Mouse (Mus musculus) layer of hippocampus, postnatal 36 days (tissue): Measurements from ENCODE around the gene Slc39a11. TPM values are rescaled to one million over a fixed set of nuclear protein-coding genes. Genes with fewer than 3 reads are reported as not detected.

Experiments used
- DNase-seq, 2 experiments: peaks; one replicate each; pipeline ENCODE4 v3.0.0; 2022
- total RNA-seq, 2 experiments: library from RNA; stranded (reverse); gene quantifications; 2 replicates each; pipeline ENCODE4 v1.2.3; 2021

Slc39a11 gene
- total RNA-seq, 2 experiments from 2014 or later = 19.8 to 20.8 TPM

DNA sequence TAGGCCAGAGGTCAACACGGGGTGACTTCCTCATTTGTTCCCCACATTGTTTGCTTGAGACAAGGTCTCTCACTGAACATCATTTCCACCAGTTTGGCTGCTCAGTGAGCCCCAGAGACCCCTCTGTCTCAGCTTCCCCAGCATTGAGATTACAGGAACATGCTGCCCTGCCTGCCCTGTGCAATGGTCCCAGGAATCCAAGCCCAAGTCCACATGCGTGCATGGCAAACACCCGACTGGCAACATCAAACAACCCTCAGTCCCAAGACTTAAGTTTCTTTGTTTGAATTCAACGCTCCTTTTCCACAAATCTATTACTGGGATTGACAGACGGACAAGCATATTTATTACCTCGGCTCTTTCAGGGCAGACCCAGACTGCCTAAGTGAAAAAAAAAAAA, 110.8 kb downstream of the Slc39a11 start:
- DNase-seq = no peak

DNA sequence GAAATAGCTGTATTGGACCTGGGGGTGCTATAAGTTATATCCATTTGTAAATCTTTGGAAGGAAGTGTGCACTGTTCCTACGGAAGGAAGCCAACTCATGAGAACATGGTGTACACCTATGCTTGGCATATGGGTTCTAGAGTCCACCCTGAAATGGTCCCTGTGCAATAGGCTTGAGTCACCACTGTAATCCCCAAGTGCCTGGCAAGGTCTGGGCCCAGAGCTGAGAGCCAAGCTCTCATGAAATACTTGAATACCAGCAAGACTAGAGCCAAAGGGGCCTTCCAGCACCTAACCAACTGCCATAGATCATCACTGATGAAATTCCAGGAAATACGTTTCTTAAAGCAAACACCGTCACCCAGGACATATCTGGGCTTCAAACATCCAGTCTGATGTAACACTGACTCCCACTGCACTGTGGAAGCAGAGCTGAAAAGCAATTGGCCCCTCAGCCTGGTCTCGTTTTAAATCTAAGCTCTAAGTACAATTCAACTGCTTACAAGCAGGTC, 111.4 kb downstream of the Slc39a11 start:
- DNase-seq = no peak

DNA sequence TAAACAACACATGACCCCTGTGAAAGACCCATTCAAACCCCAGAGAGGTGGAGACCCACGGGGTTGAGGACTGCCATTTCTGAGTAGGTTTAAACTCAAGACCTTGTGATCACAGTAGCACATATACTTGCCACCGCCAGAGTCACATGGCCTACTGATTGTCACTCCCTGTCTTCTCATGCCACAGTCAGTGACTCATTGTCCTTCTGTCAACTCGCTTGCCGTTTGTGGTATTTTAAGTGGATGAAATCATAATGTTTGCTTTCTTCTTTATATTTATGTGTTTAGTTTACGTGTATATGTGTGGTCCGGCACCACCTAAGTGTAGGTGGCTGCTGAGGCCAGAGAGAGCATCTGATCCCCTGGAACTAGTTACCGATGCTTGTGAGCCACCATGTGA, 112.2 kb downstream of the Slc39a11 start:
- no peak for DNase-seq

DNA sequence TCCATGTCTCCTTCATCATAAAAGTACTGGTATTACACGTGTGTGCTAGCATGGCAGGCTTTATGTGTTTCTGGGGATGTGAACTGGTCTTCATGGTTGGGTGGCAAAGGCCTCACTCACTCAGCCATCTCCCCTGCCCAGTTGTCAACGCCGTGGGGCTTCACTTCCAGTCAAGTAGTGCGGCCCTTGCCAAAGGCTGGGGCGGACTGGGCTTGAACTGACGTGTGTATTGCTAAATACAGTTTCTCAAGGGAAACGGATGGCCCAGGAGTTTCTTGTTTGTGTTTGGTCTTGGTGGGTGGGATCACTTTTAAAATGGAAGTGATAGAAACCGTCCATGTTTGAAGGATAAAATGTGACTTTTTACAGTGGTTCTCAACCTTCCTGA, 112.7 kb downstream of the Slc39a11 start:
- no peak for DNase-seq

DNA sequence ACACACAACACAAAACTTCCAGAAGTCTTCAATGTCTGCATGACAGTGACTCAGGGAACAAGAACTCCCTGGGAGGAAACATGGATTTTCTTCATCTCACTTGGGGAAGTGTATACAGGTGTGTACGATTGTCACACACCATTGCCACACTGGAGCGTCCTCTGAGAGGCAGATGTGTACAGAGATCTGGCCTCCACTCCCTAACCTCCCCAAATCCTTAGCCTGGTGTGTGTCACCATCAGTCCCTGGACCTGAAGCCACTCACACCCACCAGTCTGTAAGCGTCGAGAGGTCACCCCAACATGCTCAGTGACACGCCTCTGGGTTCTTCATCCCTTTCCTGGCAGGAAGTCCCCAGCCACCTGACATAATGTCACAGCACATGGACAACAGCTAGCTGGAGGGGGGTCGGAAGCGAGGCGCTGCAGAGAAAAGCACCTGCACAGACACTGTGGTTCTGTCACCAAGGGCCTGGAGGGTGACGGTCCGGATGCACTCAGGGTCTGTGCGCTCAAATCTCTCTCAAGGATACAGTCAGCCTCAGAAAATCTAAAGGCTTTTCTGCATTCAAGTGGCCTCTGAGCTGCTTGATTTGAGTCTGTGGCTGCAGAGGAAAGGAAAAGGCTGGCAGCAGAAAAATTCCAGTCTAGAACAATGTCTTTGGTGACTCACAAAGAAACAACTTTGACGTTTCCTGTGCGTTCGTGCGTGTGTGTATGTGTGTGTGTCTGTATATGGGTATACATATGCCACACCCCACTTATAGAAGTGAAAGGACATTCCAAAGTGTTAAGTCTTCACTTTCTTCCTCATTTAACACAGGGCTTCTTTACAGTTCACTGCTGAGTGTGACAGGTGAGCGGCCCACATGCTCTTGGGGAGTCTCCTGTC, 113.3 kb downstream of the Slc39a11 start:
- no peak for DNase-seq

DNA sequence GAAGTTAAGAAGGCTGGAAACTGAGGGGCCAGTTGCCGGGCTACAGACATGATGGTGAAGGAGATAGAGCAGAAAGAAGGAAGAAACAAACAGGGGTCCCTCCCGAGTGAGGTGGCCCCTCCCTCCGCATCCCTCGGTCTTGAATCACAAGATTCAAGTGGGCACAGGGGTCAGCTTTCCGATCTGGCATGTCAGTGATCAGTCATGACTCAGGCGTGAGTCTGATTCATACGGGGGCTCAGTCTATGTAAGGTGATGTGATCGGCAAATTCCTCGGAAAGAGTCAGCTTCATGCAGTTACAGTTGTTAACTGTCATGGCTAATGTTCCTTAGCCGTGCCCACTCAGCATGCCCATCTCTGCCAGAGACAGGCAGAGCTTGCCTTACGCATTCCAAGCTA, 115.5 kb downstream of the Slc39a11 start:
- no peak for DNase-seq

DNA sequence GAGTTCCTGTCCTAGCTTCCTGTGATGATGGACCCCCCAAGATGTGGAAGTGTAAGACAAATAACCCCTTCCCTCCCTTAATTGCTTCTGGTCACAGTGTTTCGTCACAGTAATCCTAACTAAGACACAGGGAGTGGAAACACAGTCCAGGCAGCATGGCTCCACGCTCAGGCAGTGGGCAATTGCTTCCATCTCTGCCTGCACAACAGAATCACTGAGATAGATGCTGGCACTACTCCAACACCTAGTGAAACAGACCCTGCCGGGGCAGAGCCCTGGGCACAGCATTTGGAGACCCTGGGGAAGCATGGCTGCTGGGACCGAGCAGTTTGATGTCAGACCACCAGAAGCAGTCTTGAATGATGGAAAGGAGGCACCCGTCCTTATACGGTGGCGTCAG, 115.9 kb downstream of the Slc39a11 start:
- DNase-seq = no peak

DNA sequence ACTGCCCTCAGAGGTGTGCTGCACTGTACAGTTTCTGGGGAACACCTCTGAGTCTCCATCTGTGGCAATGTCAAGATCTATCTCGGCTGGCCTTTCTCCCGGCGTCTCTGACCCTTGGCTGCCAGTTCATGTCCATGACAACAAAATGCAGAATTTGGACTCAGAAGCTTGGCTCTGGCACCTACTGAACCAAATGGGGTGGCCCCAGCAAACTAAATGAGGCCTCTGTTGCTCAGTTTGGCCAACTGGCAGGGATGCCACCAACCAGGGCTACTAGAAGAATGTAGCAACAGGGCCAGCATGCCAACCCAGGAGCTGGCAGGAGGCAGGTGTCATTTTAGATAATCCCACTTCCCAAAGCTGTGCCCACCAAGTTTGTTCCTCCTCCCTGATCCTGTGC, 121.5 kb downstream of the Slc39a11 start:
- DNase-seq = no peak

DNA sequence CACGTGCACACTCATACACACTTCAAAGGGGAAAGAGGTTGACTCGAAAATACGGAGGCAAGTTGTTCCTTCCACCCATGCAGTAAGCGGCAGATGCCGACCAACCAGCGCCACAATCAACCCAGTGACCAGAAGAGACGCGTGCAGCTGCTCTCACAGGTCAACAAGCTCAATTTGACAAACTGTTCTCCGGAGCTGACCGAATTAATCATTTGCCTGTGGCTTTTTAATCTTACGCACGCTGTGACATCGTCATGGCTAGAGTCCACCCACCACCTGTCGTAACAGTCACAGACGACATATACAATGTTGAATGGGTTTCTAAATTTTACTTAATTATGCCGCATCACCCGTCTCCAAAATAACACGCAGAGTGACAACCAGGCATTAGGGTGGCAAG, 124.1 kb downstream of the Slc39a11 start:
- DNase-seq = no peak

DNA sequence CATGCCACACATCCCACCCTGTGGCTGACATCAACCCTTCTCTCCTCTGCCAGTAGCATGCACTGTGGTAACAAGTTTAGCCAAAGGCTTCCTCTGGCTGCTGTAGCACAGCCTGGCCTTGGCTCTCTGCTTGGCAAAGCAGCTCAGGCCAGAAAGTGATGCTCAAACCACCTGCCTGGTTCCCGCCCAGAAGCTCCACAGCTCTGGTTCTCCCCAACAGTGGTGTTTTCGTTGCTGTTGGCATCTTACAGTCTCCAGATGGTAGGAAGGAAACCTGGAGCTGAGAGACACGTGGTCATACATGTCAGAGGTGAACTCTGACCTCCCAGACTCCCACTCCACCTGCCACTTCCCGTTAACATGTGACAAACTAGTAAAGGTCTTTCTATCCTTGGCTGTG, 127.2 kb downstream of the Slc39a11 start:
- no peak for DNase-seq

DNA sequence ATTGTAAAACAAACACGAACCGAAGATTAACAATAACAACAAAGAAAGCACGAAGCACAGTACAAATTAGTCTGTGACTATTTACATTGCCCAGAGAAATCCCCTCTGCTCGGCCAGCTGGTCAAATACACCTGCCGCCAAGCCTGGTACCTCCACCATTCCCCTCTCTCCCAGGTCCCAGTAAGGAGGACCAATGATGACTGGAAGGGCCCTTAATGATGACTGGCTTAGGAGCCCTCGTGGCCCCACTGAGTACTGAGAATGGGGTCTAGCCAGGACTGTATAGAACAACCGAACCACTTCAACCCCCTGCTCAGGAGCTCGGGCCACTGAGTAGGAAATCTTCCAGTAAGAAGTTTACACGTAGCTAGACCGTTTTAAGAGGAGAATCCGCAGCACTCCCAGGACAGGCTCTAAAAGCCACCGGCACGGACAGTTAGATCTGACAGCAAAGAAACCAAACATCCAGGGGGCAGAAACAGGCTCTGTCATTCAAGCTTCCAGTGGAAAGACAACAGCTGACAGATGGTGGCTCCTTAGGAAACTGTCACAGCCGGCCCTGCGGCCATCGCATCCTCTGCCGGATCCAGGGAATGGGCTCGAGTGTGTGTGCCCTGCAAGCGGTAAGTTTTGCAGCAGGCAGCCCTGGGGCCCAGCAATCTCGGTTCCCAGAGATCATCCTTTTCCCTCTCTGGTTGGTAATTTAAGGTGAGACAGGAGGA, 128.2 kb downstream of the Slc39a11 start:
- no peak for DNase-seq

DNA sequence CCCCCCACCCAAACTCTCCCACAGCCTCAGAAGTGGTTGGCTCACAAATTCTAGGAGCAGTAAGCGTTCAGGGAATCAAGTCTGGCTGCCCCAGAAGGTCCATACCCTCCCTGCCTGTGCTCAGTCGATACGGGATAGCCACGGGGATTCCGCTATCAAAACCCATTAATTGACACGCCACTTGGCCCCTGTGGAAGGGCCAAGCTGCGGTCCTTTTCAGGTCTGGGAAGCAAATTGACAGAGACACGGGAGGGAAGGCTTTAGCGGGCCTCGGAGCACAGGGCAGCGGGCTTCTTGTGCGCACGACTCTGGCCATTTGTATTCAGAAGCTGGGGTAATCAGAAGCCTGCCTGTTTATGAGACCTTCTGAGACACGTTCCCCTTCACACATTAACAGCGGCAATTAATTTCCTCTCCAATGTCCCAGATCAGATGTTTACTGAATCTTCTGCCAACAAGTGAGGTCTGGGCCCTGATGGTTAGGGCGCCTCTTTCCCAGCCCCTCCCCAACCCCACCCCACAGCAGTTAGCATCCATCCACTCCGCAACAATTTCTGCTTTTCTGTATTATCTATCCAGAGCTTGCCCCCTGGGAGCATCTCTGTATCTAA, 128.9 kb downstream of the Slc39a11 start:
- DNase-seq = no peak

DNA sequence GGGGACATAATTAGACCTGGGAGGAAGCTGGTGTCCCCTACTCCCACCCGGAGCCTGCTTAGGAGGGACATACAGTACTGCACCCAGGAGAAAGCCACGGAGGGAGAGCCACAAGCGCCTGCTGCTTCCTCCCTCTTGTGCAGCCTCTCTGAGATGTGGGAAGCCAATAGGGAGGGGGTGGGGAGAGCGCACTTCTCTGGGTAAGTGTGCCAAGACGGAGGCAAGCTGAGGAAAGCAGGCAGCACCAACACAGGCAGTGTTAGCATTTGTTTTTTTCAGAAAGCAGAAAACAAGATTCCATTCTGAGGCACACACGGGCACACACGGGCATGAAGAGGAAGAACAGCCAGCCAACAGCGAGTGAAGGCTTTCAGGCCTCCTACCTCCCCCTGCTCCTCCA, 129.5 kb downstream of the Slc39a11 start:
- DNase-seq = peak in 1 of 2 experiments; percentile 23

DNA sequence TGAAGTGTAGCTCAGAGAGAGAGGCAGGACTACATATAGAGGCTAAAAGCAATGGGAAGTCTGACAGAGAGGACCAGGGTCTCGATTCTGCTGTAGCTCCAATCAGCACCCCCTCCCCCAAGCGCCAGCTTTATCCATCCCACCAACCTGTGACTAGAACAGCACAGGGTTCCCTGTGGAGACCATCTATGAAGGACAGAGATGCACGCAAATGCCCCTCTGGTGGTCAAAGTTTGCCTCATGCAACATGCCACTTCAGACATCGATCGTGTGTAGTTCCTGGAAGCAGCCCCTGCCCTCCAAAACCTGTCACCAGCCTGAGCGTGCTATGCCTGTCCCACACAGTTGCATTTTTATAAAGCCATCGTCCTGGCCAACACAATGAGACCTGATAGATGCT, 129.9 kb downstream of the Slc39a11 start:
- no peak for DNase-seq

DNA sequence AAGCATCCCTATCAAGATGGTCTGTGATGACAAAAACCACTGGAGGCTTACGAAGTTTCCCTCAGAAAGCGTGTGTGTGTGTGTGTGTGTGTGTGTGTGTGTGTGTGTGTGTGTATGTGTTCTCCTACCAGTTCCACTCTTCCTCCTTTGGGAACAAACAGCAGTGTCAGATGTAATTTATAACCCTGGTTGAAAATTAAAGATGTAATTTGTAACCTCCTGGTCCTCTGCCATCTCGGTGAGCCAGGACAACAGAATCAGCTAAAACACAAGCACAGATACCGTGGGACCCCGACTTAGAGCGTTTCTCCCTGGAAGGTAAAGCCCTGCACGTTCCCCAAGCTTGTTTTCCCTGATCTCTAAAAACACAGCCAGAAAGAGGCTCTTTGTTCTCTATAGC, 131.7 kb downstream of the Slc39a11 start:
- no peak for DNase-seq

DNA sequence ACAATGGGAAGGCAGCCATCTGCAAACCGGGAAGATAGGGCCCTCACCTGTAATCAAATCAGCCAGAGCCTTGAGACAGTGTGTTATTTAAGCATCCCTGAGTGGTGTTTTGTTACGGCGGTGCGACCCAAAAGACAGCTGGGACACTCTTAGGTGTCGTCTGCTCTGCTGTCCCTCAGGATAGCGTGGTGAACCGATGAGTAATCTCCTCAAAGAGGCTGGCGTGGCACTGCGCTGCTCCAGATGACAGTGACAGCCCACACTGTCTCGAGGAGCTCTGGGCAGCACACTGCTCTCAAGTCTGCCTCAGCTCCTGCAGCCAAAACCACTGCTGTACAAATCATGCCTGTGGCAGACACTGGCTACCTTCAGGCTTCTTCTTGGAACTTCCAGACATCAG, 133.7 kb downstream of the Slc39a11 start:
- DNase-seq = no peak

DNA sequence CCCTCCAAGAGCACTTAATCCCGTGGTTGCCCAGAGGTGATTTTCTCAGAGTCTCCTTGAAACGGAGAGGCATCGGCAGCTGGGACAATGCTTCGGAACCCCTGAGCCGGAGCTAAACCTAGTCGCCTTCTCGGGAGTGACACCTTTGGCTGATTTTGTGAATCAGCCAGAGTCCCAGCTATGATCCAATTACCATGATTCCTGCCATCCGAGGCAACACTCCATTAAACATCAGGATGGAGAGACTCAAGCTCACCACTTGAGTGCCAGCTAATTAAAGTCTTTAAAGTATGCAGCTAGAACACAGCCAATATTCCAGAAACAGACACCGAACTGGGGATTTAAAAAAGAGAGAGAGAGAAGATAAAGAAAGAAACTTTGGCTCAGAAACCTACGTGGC, 136.9 kb downstream of the Slc39a11 start:
- DNase-seq = no peak

DNA sequence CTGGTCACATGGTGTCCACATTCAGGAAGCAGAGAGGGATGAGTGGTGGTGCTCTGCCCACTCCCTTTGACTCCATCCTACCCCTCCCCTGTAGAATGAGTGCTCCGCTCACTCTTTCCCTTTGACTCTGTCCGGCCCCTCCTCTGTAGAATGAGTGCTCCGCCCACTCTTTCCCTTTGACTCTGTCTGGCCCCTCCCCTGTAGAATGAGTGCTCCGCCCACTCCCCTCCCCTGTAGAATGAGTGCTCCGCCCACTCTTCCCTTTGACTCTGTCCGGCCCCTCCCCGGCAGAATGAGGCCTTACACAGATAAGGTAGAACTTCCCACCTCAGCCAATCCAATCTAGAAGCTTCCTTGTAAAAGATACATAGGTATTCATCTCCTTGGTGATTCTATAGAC, 137.7 kb downstream of the Slc39a11 start:
- DNase-seq = no peak

DNA sequence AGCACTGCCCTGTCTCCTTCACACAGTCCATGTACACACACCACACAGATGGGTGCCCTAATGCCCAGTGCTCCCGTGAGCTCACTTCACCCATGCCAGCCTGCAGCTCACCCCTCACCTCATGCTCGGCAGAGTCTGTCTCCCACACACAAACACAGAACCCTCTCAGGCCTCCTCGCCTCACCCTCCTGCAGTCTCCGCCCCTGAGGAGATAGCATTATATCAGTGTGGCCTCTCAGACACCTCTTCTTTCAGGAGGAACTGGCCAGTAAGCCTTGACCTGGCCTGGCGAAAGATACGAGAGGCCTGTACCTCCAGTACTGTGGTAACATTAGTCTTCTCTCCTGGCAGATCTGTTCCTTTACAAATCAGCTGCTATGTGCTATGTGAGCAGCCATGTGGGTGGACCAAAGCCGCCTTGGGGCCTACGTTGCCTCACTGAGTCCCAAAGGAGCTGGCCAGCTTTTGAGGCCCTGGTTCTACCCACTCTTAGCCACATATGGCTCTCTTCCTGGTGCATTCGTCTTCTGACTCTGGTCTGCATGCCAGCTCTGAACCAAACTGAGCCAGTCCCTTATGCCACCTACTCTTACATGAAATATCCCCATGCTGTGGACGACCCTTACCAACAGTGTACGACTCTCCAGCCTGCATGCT, 138.8 kb downstream of the Slc39a11 start:
- DNase-seq = no peak

DNA sequence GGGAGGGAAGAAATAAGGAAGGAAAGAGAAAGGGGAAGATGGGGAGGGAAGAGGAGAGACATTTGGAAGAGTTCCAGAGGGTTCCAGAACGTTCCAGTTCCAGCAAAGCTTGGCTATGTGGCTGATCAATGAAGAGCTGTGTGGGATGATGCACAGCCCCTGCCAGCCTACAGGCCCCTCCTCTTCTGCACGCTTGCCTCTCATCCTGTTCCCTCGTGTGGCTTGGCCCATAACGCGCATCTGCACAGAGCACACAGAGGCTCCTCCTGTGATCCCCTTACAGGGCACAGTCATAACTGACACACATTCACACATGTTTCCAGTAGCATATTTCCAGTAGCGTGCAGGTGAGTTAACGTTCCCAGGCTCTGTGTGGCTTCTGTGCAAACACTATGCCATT, 139.6 kb downstream of the Slc39a11 start:
- DNase-seq = no peak

DNA sequence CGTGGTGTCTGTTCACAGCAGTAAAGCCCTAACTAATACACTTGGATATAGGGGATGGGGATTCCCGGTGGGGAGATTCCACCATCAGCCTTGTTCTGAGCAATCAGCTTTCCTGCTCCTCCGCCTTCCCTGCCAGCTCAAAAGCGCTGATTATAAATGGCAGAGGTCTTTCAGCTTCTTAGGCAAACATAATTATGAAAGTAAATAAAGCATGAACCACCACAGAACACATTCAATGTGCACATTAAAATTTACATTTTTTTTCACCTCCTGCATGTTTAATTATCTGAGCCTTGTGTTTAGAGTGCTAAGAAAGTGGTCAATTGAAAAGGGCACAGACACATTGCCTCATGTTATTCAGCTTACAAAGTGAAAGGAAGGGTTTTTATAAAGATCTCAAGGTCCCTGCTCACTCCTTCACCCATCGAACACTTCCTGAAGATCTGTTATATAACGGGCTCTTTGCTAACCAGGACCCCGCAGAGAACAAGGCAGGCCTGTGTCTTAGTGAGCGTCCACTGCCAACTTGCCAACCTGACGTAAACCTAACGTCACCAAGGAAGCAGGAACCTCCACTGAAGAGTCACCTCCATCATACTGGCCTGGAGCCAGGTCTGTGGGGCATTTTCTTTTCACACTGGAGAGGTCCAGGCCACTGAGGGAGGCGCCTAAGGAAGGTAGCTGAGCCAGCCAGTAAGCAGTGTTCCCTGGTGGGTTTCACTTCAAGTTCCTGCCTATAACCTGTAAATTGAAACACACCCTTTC, 142.0 kb downstream of the Slc39a11 start:
- no peak for DNase-seq

DNA sequence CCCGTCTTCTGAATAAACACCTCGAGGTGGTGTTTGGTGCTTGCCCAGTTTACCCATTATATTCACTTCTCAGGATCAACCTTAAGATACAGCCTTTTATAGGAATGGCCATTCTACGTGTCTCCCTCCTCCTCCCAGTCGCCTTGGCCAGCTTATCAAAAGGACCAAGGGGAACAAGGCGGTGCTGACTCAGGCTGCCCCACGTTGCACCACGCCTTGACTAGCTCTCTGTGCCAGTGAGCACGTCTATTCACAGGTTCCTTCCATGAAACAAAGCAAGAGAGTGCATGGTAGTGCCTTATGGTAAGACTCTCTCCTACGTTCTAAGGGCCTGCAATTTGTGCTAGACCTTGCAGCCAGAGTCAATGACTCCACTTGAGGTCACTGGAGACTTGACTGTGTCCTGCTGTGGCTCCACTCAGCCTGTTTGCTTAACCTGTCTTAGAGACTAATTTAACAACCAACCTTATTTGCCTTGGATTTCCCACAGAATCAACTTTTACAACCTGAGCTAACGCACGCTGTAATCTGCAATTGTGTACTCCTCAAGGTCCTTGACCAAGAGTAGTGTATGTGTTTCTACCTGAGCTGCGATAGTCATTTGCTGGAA, 144.2 kb downstream of the Slc39a11 start:
- DNase-seq = no peak
